Mouse (Mus musculus) cerebellum, adult 2 months (tissue): ENCODE measurements around the gene Lhfpl3. TPM values are rescaled to one million over a fixed set of nuclear protein-coding genes. Genes with fewer than 3 reads are reported as not detected.
"Not testable (repeated sequence)": the region's sequence is repeated elsewhere in the genome, so short reads cannot be mapped to it uniquely, and the experiment has no call there.

Experiments used
- DNase-seq, 2 experiments: peaks; one replicate each; pipeline ENCODE4 v3.0.0; 2021
- H3K27ac ChIP-seq: fragments of 200-500 bp; 2 replicates; pipeline ENCODE4 v1.5.1; 2012; ENCODE audit warnings: low read length, control low read depth, inconsistent platforms; ENCODE audit not compliant: insufficient read depth
- H3K27me3 ChIP-seq: fragments of 200-500 bp; 2 replicates; pipeline ENCODE4 v1.6.1; 2012; ENCODE audit warnings: inconsistent platforms, mild to moderate bottlenecking, low read length, moderate library complexity; ENCODE audit not compliant: control insufficient read depth, insufficient read depth
- H3K4me1 ChIP-seq: fragments of 200-500 bp; 2 replicates; pipeline ENCODE4 v1.6.1; 2011; ENCODE audit warnings: low read length; ENCODE audit not compliant: control insufficient read depth, insufficient read depth
- H3K4me3 ChIP-seq: fragments of 200-500 bp; replicated peaks from 2 replicates; pipeline ENCODE3; 2011; ENCODE audit warnings: mild to moderate bottlenecking, low read depth, low read length, control low read depth; ENCODE audit not compliant: insufficient read depth
- CTCF ChIP-seq: fragments of 200-500 bp; IDR thresholded peaks from 2 replicates; pipeline ENCODE4 v1.5.1; 2011; ENCODE audit warnings: low read depth, mild to moderate bottlenecking, control low read depth, low read length, moderate library complexity, borderline replicate concordance; ENCODE audit not compliant: insufficient read depth
- POLR2A ChIP-seq: fragments of 200-500 bp; IDR thresholded peaks from 2 replicates; pipeline ENCODE4 v1.6.1; 2011; ENCODE audit warnings: low read length, control low read depth, borderline replicate concordance; ENCODE audit not compliant: insufficient read depth
- WGBS: fragments of 180-500 bp; shearing (Covaris S2); methylation state at CpG from one replicate; pipeline ENCODE4 v1.1.7; 2018; 5-methylcytosine and 5-hydroxymethylcytosine counted together
- polyA plus RNA-seq: library from polyadenylated mRNA; depleted of rRNA; stranded (reverse); fragments of >200 nt; gene quantifications from 2 replicates; pipeline ENCODE4 v1.2.3, GENCODE M21; 2012; rRNA removed

The Lhfpl3 gene
- polyA plus RNA-seq, result 29.2 and 31.5 TPM in 2 replicates

GRCm38 (mm10) chr5:22745885-22746532 is at the start of gene Lhfpl3:
TSS of gene Lhfpl3 (plus strand) at chr5:22746059.
- WGBS, result under 1% methylated on average over 51 of the region's 53 CpGs

GRCm38 (mm10) chr5:22706271-22706670 is 39.6 kb upstream of the Lhfpl3 start:
- not testable (repeated sequence) for H3K4me3 ChIP-seq, H3K27me3 ChIP-seq, DNase-seq, H3K27ac ChIP-seq, H3K4me1 ChIP-seq
- WGBS, result 88% methylated on average over 4 of the region's 4 CpGs

More at GRCm38 (mm10) chr5:22745885-22746532, at the start of gene Lhfpl3:
- Histone ChIP-seq H3K27me3 (no peaks in the 10 kb centered on the region), H3K27ac (no peak within 1 kb of the TSS), H3K4me3 (peak within 1 kb of the TSS; percentile 90), H3K4me1 (no peaks in the 10 kb centered on the region)
- no peak for TF ChIP-seq CTCF
- no peak for TF ChIP-seq POLR2A
- peak; percentile 61 to 66 for DNase-seq

GRCm38 (mm10) chr5:22745529-22745884 is 352 bp upstream of the Lhfpl3 start:
- WGBS, result 3% methylated on average over 10 of the region's 10 CpGs

GRCm38 (mm10) chr5:22746533-22747021 is 718 bp downstream of the Lhfpl3 start:
- no peak overlapping the region for H3K27ac ChIP-seq
- under 1% methylated on average over 20 of the region's 20 CpGs for WGBS

More at GRCm38 (mm10) chr5:22745529-22745884, 352 bp upstream of the Lhfpl3 start:
- TF ChIP-seq POLR2A, result no peak
- no peak for TF ChIP-seq CTCF
- Histone ChIP-seq H3K27ac (no peak overlapping the region), H3K4me3 (peak overlapping the region; percentile 90), H3K4me1 (no peaks in the 10 kb centered on the region), H3K27me3 (no peaks in the 10 kb centered on the region)
- DNase-seq, result no peak

GRCm38 (mm10) chr5:22747305-22747704 is 1.4 kb downstream of the Lhfpl3 start:
- 32% methylated on average over 7 of the region's 7 CpGs for WGBS
- TF ChIP-seq CTCF (no peak), POLR2A (no peak)

More at GRCm38 (mm10) chr5:22746533-22747021, 718 bp downstream of the Lhfpl3 start:
- DNase-seq, result no peak
- peak overlapping the region; percentile 90 for H3K4me3 ChIP-seq
- no peaks in the 10 kb centered on the region for H3K27me3 ChIP-seq
- no peaks in the 10 kb centered on the region for H3K4me1 ChIP-seq
- TF ChIP-seq CTCF (no peak), POLR2A (no peak)

GRCm38 (mm10) chr5:22757261-22757660 is 11.4 kb downstream of the Lhfpl3 start:
- no peak for DNase-seq
- WGBS, result 56% methylated on average over 3 of the region's 3 CpGs

More at GRCm38 (mm10) chr5:22747305-22747704, 1.4 kb downstream of the Lhfpl3 start:
- Histone ChIP-seq H3K4me3 (peak overlapping the region; percentile 46), H3K27ac (no peak overlapping the region), H3K4me1 (no peaks in the 10 kb centered on the region), H3K27me3 (no peaks in the 10 kb centered on the region)
- DNase-seq, result no peak

GRCm38 (mm10) chr5:22770726-22771125 is 24.9 kb downstream of the Lhfpl3 start:
- no peak for DNase-seq
- Histone ChIP-seq H3K4me1 (no peaks in the 10 kb centered on the region), H3K27me3 (no peaks in the 10 kb centered on the region), H3K27ac (no peak overlapping the region), H3K4me3 (no peak overlapping the region)
- no peak for TF ChIP-seq CTCF
- no peak for TF ChIP-seq POLR2A
- WGBS, result 0% methylated on average over 1 of the region's 1 CpGs

More at GRCm38 (mm10) chr5:22757261-22757660, 11.4 kb downstream of the Lhfpl3 start:
- Histone ChIP-seq H3K27me3 (no peaks in the 10 kb centered on the region), H3K27ac (no peak overlapping the region), H3K4me1 (no peaks in the 10 kb centered on the region), H3K4me3 (no peak overlapping the region)
- TF ChIP-seq POLR2A, result no peak
- peak; percentile 35; the same call in 1 of the 2 replicates for TF ChIP-seq CTCF

- no peak overlapping the region for H3K4me3 ChIP-seq
- no peak for DNase-seq
- no peaks in the 10 kb centered on the region for H3K27me3 ChIP-seq
- H3K27ac ChIP-seq, result no peak overlapping the region
- TF ChIP-seq CTCF (no peak), POLR2A (no peak)
- no peaks in the 10 kb centered on the region for H3K4me1 ChIP-seq
- WGBS, result 21% methylated on average over 1 of the region's 1 CpGs
These were observed 49.5 kb downstream of the Lhfpl3 start for GRCm38 (mm10) chr5:22795361-22795760.
